ENCODE assay signal across 20 mouse cellular contexts in the genomic region with DNA sequence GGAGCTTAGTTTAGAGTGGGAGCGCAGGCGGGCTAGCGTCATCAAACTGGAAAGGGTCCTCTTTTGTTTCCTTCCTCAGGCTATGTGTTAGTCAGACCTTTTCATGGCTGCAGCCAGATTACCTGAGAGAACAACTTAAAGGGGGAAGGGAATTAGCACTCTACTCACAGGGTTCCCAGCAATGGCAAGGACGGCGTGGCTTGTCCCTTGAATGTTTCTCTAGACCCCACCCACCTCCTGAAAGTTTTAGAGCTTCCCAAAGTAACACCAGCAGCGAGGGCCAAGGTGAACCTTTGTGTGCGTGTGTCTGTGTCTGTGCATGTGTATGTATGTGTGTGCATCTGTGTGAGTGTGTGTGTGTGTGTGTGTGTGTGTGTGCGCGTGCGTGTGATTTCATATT.
A peak's percentile ranks its signal among the peaks of the same experiment; 100 is the strongest.
DNase-seq lines count a peak whose midpoint lies in the region; ATAC-seq and TF ChIP-seq lines count a peak whose summit lies in the region.
"Had no signal": no experiment of that assay in that cellular context is flagged by ENCODE, and none has a peak within 500 bp of the region (broad histone marks: within the 10 kb centered on the region; RNA-seq: fewer than 3 reads in every experiment).

No protein-coding gene starts in this region.

- H3K4me2 ChIP-seq in stomach, embryonic 16.5 days (ENCODE audit: low read depth, low read length) = no peak overlapping the region
- H3K4me2 ChIP-seq: embryonic facial prominence, embryonic 12.5 days; forebrain, embryonic 13.5 days; forebrain, embryonic 15.5 days had no signal

- H3K9ac ChIP-seq in ES-E14 (ENCODE audit: insufficient read depth, low read depth, low read length, poor library complexity, severe bottlenecking) = no peak overlapping the region
- H3K9ac ChIP-seq in stomach, embryonic 16.5 days (ENCODE audit: low read length) = no peak overlapping the region
- H3K9ac ChIP-seq: embryonic facial prominence, embryonic 12.5 days; forebrain, embryonic 13.5 days; forebrain, embryonic 15.5 days had no signal

- H3K27ac ChIP-seq in ES-E14 (ENCODE audit: insufficient read depth, low read depth, low read length, poor library complexity, severe bottlenecking) = no peak overlapping the region
- H3K27ac ChIP-seq in stomach, embryonic 16.5 days (ENCODE audit: low read length) = peak overlapping the region; percentile 44; the same call in 1 of the 2 replicates
- H3K27ac ChIP-seq: embryonic facial prominence, embryonic 10.5 days; embryonic facial prominence, embryonic 12.5 days; forebrain, embryonic 13.5 days; forebrain, embryonic 15.5 days had no signal

- 77% methylated on average over 10 of the region's 10 CpGs for WGBS in stomach, embryonic 16.5 days

- in situ Hi-C loops in ES-E14 (cut with MboI; ENCODE audit: low sequenced_read_pairs in 2 of 2, unreplicated experiment in 2 of 2) = no loop called here

- ATAC-seq in stomach, embryonic 16.5 days (ENCODE audit: insufficient read depth, low FRiP score) = no peak
- ATAC-seq: forebrain, embryonic 13.5 days; forebrain, embryonic 15.5 days had no signal

- H3K9me3 ChIP-seq in ES-E14 (ENCODE audit: control insufficient read depth, insufficient read depth, low read depth, low read length) = no peaks in the 10 kb centered on the region
- no peaks in the 10 kb centered on the region for H3K9me3 ChIP-seq in stomach, embryonic 16.5 days (replicated peaks; ENCODE audit: control insufficient read depth, low read length)
- H3K9me3 ChIP-seq: embryonic facial prominence, embryonic 10.5 days; embryonic facial prominence, embryonic 12.5 days; forebrain, embryonic 15.5 days had no signal

- H3K4me3 ChIP-seq in ES-E14 (ENCODE audit: insufficient read depth in 1 of 2, low read depth in 1 of 2, low read length in 2 of 2, poor library complexity in 1 of 2, severe bottlenecking in 1 of 2) = peak overlapping the region in 1 of 2 experiments; percentile 46; a peak in 1 of 4 replicates
- H3K4me3 ChIP-seq in stomach, embryonic 16.5 days (replicated peaks; ENCODE audit: low read length) = no peak overlapping the region
- H3K4me3 ChIP-seq: embryonic facial prominence, embryonic 10.5 days; embryonic facial prominence, embryonic 12.5 days; forebrain, embryonic 13.5 days; forebrain, embryonic 15.5 days had no signal

- H3K27me3 ChIP-seq in stomach, embryonic 16.5 days (ENCODE audit: control insufficient read depth, insufficient read depth, low read length) = no peaks in the 10 kb centered on the region
- H3K27me3 ChIP-seq: embryonic facial prominence, embryonic 12.5 days; forebrain, embryonic 13.5 days; forebrain, embryonic 15.5 days had no signal

- peaks cover 2 to 7% of the 10 kb centered on the region in 2 experiments; a peak in 1 of 4 replicates for H3K4me1 ChIP-seq in ES-E14 (ENCODE audit: control insufficient read depth in 2 of 2, insufficient read depth in 2 of 2, low read length in 2 of 2, poor library complexity in 1 of 2)
- H3K4me1 ChIP-seq in stomach, embryonic 16.5 days (ENCODE audit: control insufficient read depth, insufficient read depth, low read length) = peaks cover 5% of the 10 kb centered on the region; the same call in 1 of the 2 replicates
- H3K4me1 ChIP-seq: forebrain, embryonic 13.5 days; forebrain, embryonic 15.5 days had no signal

- no peaks in the 10 kb centered on the region for H3K36me3 ChIP-seq in ES-E14 (ENCODE audit: control insufficient read depth, insufficient read depth, low read length, poor library complexity, severe bottlenecking)
- no peaks in the 10 kb centered on the region for H3K36me3 ChIP-seq in stomach, embryonic 16.5 days (ENCODE audit: control insufficient read depth, insufficient read depth, low read length)
- H3K36me3 ChIP-seq: embryonic facial prominence, embryonic 10.5 days; embryonic facial prominence, embryonic 12.5 days; forebrain, embryonic 15.5 days had no signal

- peak; percentile 60 for DNase-seq in ES-CJ7 (ENCODE audit: low read depth, low spot score)
- DNase-seq in ES-E14 (ENCODE audit: low read depth, low spot score) = peak; percentile 40
- peak; percentile 57 for DNase-seq in ZHBTc4 (ENCODE audit: low read depth, low spot score)
- DNase-seq in adipocyte (ENCODE audit: low spot score) = no peak
- no peak for DNase-seq in natural killer cell, adult 2 months (ENCODE audit: low spot score in 2 of 2)
- DNase-seq in heart, adult 9 months (ENCODE audit: low spot score in 2 of 2) = no peak
- no peak for DNase-seq in adrenal gland, postnatal 36 days
- DNase-seq: adrenal gland, adult 8-10 months; adrenal gland, postnatal 14 days; cerebellum, adult 11 months; cerebellum, adult 18-20 months; cerebellum, adult 8-10 months; cerebellum, adult 9-11 months; cerebellum, postnatal 14 days; cerebellum, postnatal 36 days had no signal

TF ChIP-seq in ES-E14, 5 proteins besides CTCF, POLR2A, EP300 and RAD21:
- TF ChIP-seq HCFC1 (IDR thresholded peaks at IDR 0.05; ENCODE audit: borderline replicate concordance, insufficient read depth, low read length) = no peak
- no peak for TF ChIP-seq CHD2 (IDR thresholded peaks at IDR 0.05; ENCODE audit: low read depth, low read length)
- no peak for TF ChIP-seq ZC3H11A (IDR thresholded peaks at IDR 0.05; ENCODE audit: borderline replicate concordance, low read depth, low read length)
- TF ChIP-seq MAFK (IDR thresholded peaks at IDR 0.05; ENCODE audit: insufficient read depth, low read depth, low read length) = no peak
- no peak for TF ChIP-seq ZNF384 (IDR thresholded peaks at IDR 0.05; ENCODE audit: low read depth, low read length)
TF ChIP-seq in ES-E14: peak in this region for 0.

Comparison
In these comparisons a context has a peak if more than half of its experiments do, and no peak if none do; other contexts are left out.
1. DNase-seq: peak in ES-CJ7 (single experiment), ES-E14 (single experiment) and ZHBTc4 (single experiment); none in adipocyte (single experiment), natural killer cell, adult 2 months (0 of 2), heart, adult 9 months (0 of 2) and adrenal gland, postnatal 36 days (0 of 2).